ENCODE assay signal across 8 mouse cellular contexts in the genomic region with DNA sequence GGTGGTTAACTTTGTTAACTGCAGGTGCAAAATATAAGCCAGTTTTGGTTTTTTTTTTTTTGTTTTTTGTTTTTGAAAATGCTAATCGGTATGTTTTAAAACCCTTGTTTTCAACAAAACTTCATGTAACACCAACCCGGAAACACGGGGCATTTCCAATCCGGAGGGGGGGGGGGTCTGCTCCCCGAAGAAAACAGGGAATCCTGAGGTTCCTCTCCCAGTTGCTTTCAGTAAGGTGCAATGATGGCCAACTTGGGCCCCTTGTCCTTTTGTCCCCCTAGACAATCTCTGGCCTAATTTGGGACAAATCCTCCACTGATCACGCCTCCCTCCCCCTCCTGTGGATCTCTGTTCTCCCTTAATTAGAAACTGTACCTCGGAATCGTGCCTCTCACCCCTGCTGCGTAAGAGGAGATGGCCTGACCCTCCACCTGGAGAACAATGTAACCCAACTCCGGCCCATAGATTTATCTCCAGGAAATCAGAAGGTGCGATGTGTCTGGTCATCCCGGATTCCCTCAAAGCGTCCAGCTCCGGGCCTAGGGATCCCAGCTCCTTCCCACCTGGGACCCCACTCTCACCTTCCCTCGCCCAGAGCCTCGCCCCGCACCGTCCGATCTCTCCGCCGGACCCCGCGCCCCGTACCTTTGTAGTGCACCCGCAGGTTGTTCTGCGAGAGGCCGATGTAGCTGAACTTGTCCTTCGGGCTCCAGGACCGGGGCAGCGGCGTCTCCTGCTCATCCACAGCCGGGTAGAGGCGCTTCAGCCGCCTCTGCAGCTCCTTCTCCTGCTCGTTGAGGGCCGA. TPM values are rescaled to one million over a fixed set of nuclear protein-coding genes. Genes with fewer than 3 reads are reported as not detected.
DNase-seq lines count a peak whose midpoint lies in the region; ATAC-seq lines count a peak whose summit lies in the region.

No protein-coding gene starts in this region.

- H3K36me3 ChIP-seq in forebrain, embryonic 14.5 days (ENCODE audit: control insufficient read depth, insufficient read depth, low read length), result no peaks in the 10 kb centered on the region
- no peaks in the 10 kb centered on the region for H3K36me3 ChIP-seq in hindbrain, embryonic 14.5 days (replicated peaks; ENCODE audit: control insufficient read depth, insufficient read depth)
- no peaks in the 10 kb centered on the region for H3K36me3 ChIP-seq in liver, embryonic 11.5 days (ENCODE audit: control insufficient read depth, insufficient read depth, low read length)

- DNase-seq in heart, adult 11 months, result peak; percentile 95
- DNase-seq in heart, postnatal 25 days (ENCODE audit: low spot score), result no peak
- DNase-seq in c-Kit-positive CD71-positive TER-119-positive erythroid progenitor cells, embryonic 14.5 days (ENCODE audit: low spot score), result peak; percentile 31
- DNase-seq in forebrain, embryonic 14.5 days (ENCODE audit: low spot score), result peak; percentile 43
- no peak for DNase-seq in hindbrain, embryonic 14.5 days (ENCODE audit: low spot score)
- DNase-seq in liver, embryonic 11.5 days (ENCODE audit: low spot score), result peak; percentile 71
- DNase-seq in naive thymus-derived CD4-positive, alpha-beta T cell, adult 2 months (ENCODE audit: low read depth), result peak; percentile 44
- DNase-seq in testis, postnatal 10 days (ENCODE audit: low spot score), result peak; percentile 69

- H3K4me2 ChIP-seq in forebrain, embryonic 14.5 days (ENCODE audit: low read length), result peak overlapping the region; percentile 64
- H3K4me2 ChIP-seq in hindbrain, embryonic 14.5 days (replicated peaks), result peak overlapping the region; percentile 59
- H3K4me2 ChIP-seq in liver, embryonic 11.5 days, result peak overlapping the region; percentile 83

- H3K9me3 ChIP-seq in forebrain, embryonic 14.5 days (replicated peaks; ENCODE audit: control insufficient read depth, low read length), result no peaks in the 10 kb centered on the region
- H3K9me3 ChIP-seq in hindbrain, embryonic 14.5 days (ENCODE audit: control insufficient read depth, low read length), result no peaks in the 10 kb centered on the region
- H3K9me3 ChIP-seq in liver, embryonic 11.5 days (ENCODE audit: control insufficient read depth, low read length), result no peaks in the 10 kb centered on the region

- H3K27ac ChIP-seq in forebrain, embryonic 14.5 days (ENCODE audit: low read depth, low read length), result peak overlapping the region; percentile 99
- H3K27ac ChIP-seq in hindbrain, embryonic 14.5 days, result peak overlapping the region; percentile 99
- peak overlapping the region; percentile 97 for H3K27ac ChIP-seq in liver, embryonic 11.5 days (ENCODE audit: low read depth, low read length)

- peaks cover 12% of the 10 kb centered on the region for H3K4me1 ChIP-seq in forebrain, embryonic 14.5 days (ENCODE audit: control insufficient read depth, insufficient read depth, low read length)
- H3K4me1 ChIP-seq in hindbrain, embryonic 14.5 days (replicated peaks; ENCODE audit: control insufficient read depth, insufficient read depth, low read length), result peaks cover 33% of the 10 kb centered on the region
- H3K4me1 ChIP-seq in liver, embryonic 11.5 days (replicated peaks; ENCODE audit: control insufficient read depth, insufficient read depth, low read length), result peaks cover 18% of the 10 kb centered on the region

- no peak for ATAC-seq in forebrain, embryonic 14.5 days
- ATAC-seq in hindbrain, embryonic 14.5 days (ENCODE audit: low FRiP score), result 0 out of 2 replicates have a peak, but pooled peaks have one; percentile 5
- 0 out of 2 replicates have a peak, but pooled peaks have one; percentile 25 for ATAC-seq in liver, embryonic 11.5 days (replicated peaks; ENCODE audit: low FRiP score)

- WGBS in forebrain, embryonic 14.5 days, result under 1% methylated on average over 35 of the region's 36 CpGs
- under 1% methylated on average over 36 of the region's 36 CpGs for WGBS in hindbrain, embryonic 14.5 days
- 1% methylated on average over 36 of the region's 36 CpGs for WGBS in liver, embryonic 11.5 days

- no peaks in the 10 kb centered on the region for H3K27me3 ChIP-seq in forebrain, embryonic 14.5 days (replicated peaks; ENCODE audit: control insufficient read depth, insufficient read depth, low read length)
- no peaks in the 10 kb centered on the region for H3K27me3 ChIP-seq in hindbrain, embryonic 14.5 days (ENCODE audit: control insufficient read depth, insufficient read depth, low read length)
- no peaks in the 10 kb centered on the region for H3K27me3 ChIP-seq in liver, embryonic 11.5 days (replicated peaks; ENCODE audit: control insufficient read depth, insufficient read depth, low read length)

- H3K4me3 ChIP-seq in forebrain, embryonic 14.5 days (ENCODE audit: low read depth, low read length), result peak overlapping the region; percentile 94
- peak overlapping the region; percentile 96 for H3K4me3 ChIP-seq in hindbrain, embryonic 14.5 days (replicated peaks; ENCODE audit: low read length)
- H3K4me3 ChIP-seq in liver, embryonic 11.5 days (ENCODE audit: low read depth, low read length), result peak overlapping the region; percentile 94

- intact Hi-C loops in heart, postnatal 25 days (cut with DNase I), result loop anchor here (5.0 kb wide), 3 partner anchors 58 to 83 kb away; a partner anchor contains a TSS

- peak overlapping the region; percentile 99 for H3K9ac ChIP-seq in forebrain, embryonic 14.5 days (ENCODE audit: low read length)
- peak overlapping the region; percentile 99 for H3K9ac ChIP-seq in hindbrain, embryonic 14.5 days
- peak overlapping the region; percentile 89 for H3K9ac ChIP-seq in liver, embryonic 11.5 days (ENCODE audit: low read depth, low read length)

RNA-seq across cellular contexts. Expression of a gene that starts 1.1 kb away (rescaled TPM):
- 10 to 100 TPM; 43.3 to 43.6 TPM for total RNA-seq in heart, postnatal 25 days (2021)
- polyA plus RNA-seq in forebrain, embryonic 14.5 days (2014; fragmentation: Nextera tagmentation; extraction: Ambion mirVana), result 15.4 and 16.4 TPM in 2 replicates
- 14.8 and 16.8 TPM in 2 replicates for polyA plus RNA-seq in hindbrain, embryonic 14.5 days (2014; fragmentation: Nextera tagmentation; extraction: Ambion mirVana)
- 6.3 and 7.1 TPM in 2 replicates for polyA plus RNA-seq in liver, embryonic 11.5 days (2014; fragmentation: Nextera tagmentation; extraction: Ambion mirVana)

Comparison
In these comparisons a context has a peak if more than half of its experiments do, and no peak if none do; other contexts are left out.
1. DNase-seq: peak in heart, adult 11 months (single experiment), c-Kit-positive CD71-positive TER-119-positive erythroid progenitor cells, embryonic 14.5 days (single experiment), forebrain, embryonic 14.5 days (single experiment), liver, embryonic 11.5 days (single experiment), naive thymus-derived CD4-positive, alpha-beta T cell, adult 2 months (single experiment) and testis, postnatal 10 days (single experiment); none in heart, postnatal 25 days (single experiment) and hindbrain, embryonic 14.5 days (single experiment).
2. Peak in every context shown above with its lines, with median percentiles within 50 percentile points of each other: H3K27ac ChIP-seq, H3K4me2 ChIP-seq, H3K4me3 ChIP-seq and H3K9ac ChIP-seq.